Mouse (Mus musculus) heart, postnatal 4 days (tissue): Measurements from ENCODE around the gene Clec2g. TPM values are rescaled to one million over a fixed set of nuclear protein-coding genes. Genes with fewer than 3 reads are reported as not detected.
"Not testable (repeated sequence)": the region's sequence is repeated elsewhere in the genome, so short reads cannot be mapped to it uniquely, and the experiment has no call there.

Experiments
- DNase-seq: peaks from one replicate; pipeline ENCODE4 v3.0.0; 2021
- total RNA-seq, 2 experiments: library from RNA; stranded (reverse); gene quantifications; 2 replicates each; pipeline ENCODE4 v1.2.3; 2021

Gene Clec2g
- 1 to 10 TPM in 1 of 2 experiments, under 1 TPM in 1; 0.63 to 1.5 TPM for total RNA-seq

GRCm38 (mm10) chr6:128934081-128934480 is at the start of gene Clec2g:
Clec2g (plus strand) TSS chr6:128934381.
- not testable (repeated sequence) for DNase-seq

GRCm38 (mm10) chr6:128887091-128887790 is 46.9 kb upstream of the Clec2g start, which contains the start of gene Clec2i:
Clec2i (plus strand) TSS chr6:128887588.
- not testable (repeated sequence) for DNase-seq

- DNase-seq: no peak
Observed at GRCm38 (mm10) chr6:128888834-128889233, 45.3 kb upstream of the Clec2g start.

- no peak for DNase-seq
Observed at GRCm38 (mm10) chr6:128890948-128891355, 43.2 kb upstream of the Clec2g start, which contains the start of gene BC035044. BC035044 (minus strand) TSS chr6:128891126.

- DNase-seq: no peak
Observed at GRCm38 (mm10) chr6:128895404-128896001, 38.7 kb upstream of the Clec2g start.

- no peak for DNase-seq
Observed at GRCm38 (mm10) chr6:128900044-128900443, 34.1 kb upstream of the Clec2g start.

- DNase-seq: not testable (repeated sequence)
Observed at GRCm38 (mm10) chr6:128900796-128901552, 33.2 kb upstream of the Clec2g start.

GRCm38 (mm10) chr6:128913598-128914254 is 20.5 kb upstream of the Clec2g start:
- DNase-seq: no peak

GRCm38 (mm10) chr6:128917322-128917721 is 16.9 kb upstream of the Clec2g start:
- no peak for DNase-seq

GRCm38 (mm10) chr6:128933050-128933449 is 1.1 kb upstream of the Clec2g start:
- DNase-seq: no peak

GRCm38 (mm10) chr6:128935889-128936665 is 1.9 kb downstream of the Clec2g start:
- DNase-seq: not testable (repeated sequence)

- DNase-seq: no peak
Observed at GRCm38 (mm10) chr6:128941646-128942421, 7.7 kb downstream of the Clec2g start.

- no peak for DNase-seq
Observed at GRCm38 (mm10) chr6:128945564-128945963, 11.4 kb downstream of the Clec2g start.

GRCm38 (mm10) chr6:128961110-128961509 is 26.9 kb downstream of the Clec2g start:
- no peak for DNase-seq

- not testable (repeated sequence) for DNase-seq
Observed at GRCm38 (mm10) chr6:128962108-128962507, 27.9 kb downstream of the Clec2g start.

- no peak for DNase-seq
Observed at GRCm38 (mm10) chr6:128964519-128964918, 30.3 kb downstream of the Clec2g start.

GRCm38 (mm10) chr6:128968463-128968862 is 34.3 kb downstream of the Clec2g start:
- no peak for DNase-seq

- DNase-seq: no peak
Observed at GRCm38 (mm10) chr6:128969741-128970140, 35.6 kb downstream of the Clec2g start.

- DNase-seq: not testable (repeated sequence)
Observed at GRCm38 (mm10) chr6:128970508-128971393, 36.6 kb downstream of the Clec2g start.
